Mouse (Mus musculus): ENCODE measurements around the gene Fam107a. TPM values are rescaled to one million over a fixed set of nuclear protein-coding genes. Genes with fewer than 3 reads are reported as not detected.

The Fam107a gene
- total RNA-seq (2021): 1 to 10 TPM; 2.8 to 8.4 TPM
- long read RNA-seq, experiment 1, partial matches to known transcripts: 0 of 2 reads
- long read RNA-seq, experiment 1, other reads (novel, unspliced or antisense): 2 of 2 reads
- long read RNA-seq, experiment 2, partial matches to known transcripts: 0 of 1 reads
- long read RNA-seq, experiment 2, other reads (novel, unspliced or antisense): 1 of 1 reads

- no peak for DNase-seq
- intact Hi-C loops (cut with DNase I; ENCODE audit: low total_unique reads): no loop called here
Measured at GRCm38 (mm10) chr14:8317194-8318097, at the start of gene Fam107a. TSS of gene Fam107a (minus strand) at chr14:8318023.

GRCm38 (mm10) chr14:8367121-8367520, 49.3 kb upstream of the Fam107a start:
- intact Hi-C loops (cut with DNase I; ENCODE audit: low total_unique reads): no loop called here
- no peak for DNase-seq

DNA sequence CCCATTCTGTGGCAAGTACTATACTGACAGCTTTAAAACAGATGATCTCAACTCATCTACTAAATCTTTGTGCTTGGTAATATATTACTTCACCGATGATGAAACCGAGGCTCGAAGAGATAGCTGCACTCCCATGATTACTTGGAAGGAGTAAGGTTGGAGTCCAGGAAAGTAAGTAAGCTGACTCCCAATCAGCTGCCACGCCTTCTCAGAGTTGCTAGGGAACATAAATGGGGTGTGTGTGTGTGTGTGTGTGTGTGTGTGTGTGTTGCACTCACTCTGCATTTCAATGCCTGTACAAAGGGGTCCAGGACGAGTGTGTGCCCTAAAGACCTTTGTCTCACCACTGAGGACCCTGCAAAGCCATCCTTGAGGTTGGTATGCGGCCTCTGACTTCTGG, 48.0 kb upstream of the Fam107a start:
- no peak for DNase-seq
- intact Hi-C loops (cut with DNase I; ENCODE audit: low total_unique reads): no loop called here

DNA sequence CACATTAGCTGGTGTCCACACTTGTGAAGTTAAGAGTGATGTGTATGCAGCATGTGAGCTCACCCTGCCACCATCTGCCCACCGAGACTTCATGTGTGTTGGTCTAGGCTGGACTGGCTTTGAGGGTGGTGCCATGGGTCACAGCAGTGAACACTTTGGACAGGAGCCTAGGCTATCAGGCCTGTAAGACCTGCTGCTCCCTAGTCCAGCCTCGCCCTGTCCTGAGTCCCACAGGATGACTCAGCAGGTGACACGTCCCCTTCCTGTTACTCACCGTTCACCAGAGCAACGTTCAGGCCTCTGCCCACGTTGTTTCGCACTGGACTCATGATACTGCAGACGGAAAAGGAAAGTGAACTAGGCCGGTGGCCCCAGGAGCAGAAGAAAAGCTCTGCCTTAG, 39.0 kb upstream of the Fam107a start:
- intact Hi-C loops (cut with DNase I; ENCODE audit: low total_unique reads): no loop called here
- DNase-seq: no peak

DNA sequence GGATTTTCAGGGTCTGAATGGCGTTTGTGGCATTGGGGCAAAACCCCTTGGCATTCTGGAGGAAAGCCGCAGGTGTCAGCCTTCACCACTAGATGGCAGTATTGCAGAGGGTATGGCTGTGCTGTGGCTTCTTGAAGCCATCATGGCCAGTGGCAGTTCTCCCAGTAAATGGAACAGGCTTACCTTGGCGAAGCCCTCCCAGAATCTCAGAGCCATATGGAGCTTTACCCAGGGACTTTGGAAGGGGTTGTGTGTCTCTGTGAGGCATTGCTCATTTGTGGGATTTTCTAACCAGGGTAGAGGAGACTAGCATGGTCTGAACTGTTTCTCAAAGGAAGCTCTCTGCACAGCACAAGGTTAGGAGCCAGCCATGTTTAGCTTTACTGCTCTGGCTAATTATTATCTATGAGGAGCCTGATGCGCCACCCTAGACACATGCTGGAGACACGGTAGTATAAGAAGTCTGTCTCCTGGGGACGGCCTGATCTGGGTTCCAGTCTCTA, 38.2 kb upstream of the Fam107a start:
- intact Hi-C loops (cut with DNase I; ENCODE audit: low total_unique reads): no loop called here

GRCm38 (mm10) chr14:8348927-8349326, 31.1 kb upstream of the Fam107a start:
- intact Hi-C loops (cut with DNase I; ENCODE audit: low total_unique reads): loop anchor here (5.0 to 10.0 kb wide), 2 partner anchors 104 to 257 kb away; no protein-coding TSS in a partner anchor
- no peak for DNase-seq

More for the DNA sequence above, 38.2 kb upstream of the Fam107a start:
- peak; percentile 56 for DNase-seq

GRCm38 (mm10) chr14:8346255-8346997, 28.6 kb upstream of the Fam107a start:
- peak; percentile 79 for DNase-seq
- intact Hi-C loops (cut with DNase I; ENCODE audit: low total_unique reads): loop anchor here (2.0 to 10.0 kb wide), 3 partner anchors 48 to 254 kb away; no protein-coding TSS in a partner anchor

GRCm38 (mm10) chr14:8345566-8345965, 27.7 kb upstream of the Fam107a start:
- intact Hi-C loops (cut with DNase I; ENCODE audit: low total_unique reads): loop anchor here (5.0 to 10.0 kb wide), 2 partner anchors 101 to 253 kb away; no protein-coding TSS in a partner anchor

DNA sequence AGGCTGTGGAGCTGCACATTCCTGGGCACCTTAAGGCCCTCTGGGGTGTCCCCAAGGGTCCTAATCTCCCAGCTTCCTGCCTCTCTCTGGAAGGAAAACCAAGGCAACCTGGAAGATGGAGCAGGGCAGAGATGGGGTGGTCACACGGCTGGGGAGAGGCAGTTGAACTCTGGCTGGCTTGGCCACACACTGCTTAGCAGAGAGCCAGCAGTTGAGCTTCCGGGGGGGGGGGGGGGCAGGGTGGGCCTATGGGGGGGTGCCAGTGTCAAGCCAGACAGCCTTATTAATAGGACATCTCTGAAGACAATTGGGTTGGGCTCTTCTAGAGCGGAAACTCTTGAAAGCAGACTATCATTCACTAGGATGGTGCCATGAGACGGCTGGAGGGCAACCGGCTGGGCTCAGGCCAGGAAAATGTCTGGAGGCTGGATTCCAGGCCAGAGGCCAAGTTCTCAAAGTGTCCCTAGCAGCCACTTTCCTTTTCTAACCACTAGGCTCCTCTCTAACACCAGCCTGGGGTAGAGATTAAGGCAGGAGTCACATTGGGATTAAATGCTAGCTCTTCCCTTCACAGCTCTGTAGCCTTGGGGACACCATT, 24.8 kb upstream of the Fam107a start:
- intact Hi-C loops (cut with DNase I; ENCODE audit: low total_unique reads): loop anchor here (10.0 kb wide), 1 partner anchor 98 kb away; no protein-coding TSS in a partner anchor
- DNase-seq: peak; percentile 24

More at GRCm38 (mm10) chr14:8345566-8345965, 27.7 kb upstream of the Fam107a start:
- DNase-seq: no peak

- DNase-seq: no peak
- intact Hi-C loops (cut with DNase I; ENCODE audit: low total_unique reads): loop anchor here (10.0 kb wide), 1 partner anchor 95 kb away; no protein-coding TSS in a partner anchor
Measured at GRCm38 (mm10) chr14:8340226-8340625, 22.4 kb upstream of the Fam107a start.

DNA sequence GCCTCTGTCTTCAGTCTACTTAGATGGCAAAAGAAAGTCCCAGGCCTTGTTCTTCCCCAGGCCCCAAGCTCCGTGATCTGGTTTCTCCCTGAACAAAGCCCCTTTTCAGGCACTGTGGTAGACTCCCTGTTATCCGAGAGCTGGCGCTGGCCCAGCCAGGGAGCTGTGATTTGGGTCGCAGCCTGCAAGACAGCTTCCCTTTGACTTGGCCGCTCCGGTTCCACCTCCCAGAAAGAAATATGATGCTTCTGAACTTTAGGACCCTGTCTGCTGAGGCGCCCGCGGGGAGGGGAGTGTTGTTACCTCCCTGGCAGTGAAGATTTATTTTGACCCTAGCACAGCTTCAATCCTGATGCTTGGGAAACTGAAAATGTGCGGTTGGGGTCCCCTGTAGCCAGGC, 18.1 kb upstream of the Fam107a start:
- intact Hi-C loops (cut with DNase I; ENCODE audit: low total_unique reads): no loop called here
- DNase-seq: no peak

DNA sequence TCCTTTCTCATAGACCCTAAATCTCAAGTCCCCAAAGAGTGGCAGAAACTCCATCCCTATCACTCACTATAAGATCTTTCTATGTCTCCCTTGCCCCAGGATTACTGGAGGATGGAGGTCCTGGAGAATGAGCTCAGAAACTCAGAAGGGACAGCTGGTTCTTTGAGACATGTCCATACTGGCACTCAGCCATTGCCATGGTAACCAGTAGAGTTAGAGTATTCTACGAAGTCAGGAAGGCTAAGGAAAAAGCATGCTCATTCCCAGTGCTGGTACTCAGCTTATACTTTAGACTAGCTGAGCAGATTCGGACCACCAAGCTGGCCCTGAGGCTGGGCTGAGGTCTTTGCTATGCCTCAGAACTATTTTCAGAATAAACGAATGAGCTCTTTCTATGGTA, 16.7 kb upstream of the Fam107a start:
- no peak for DNase-seq
- intact Hi-C loops (cut with DNase I; ENCODE audit: low total_unique reads): no loop called here

DNA sequence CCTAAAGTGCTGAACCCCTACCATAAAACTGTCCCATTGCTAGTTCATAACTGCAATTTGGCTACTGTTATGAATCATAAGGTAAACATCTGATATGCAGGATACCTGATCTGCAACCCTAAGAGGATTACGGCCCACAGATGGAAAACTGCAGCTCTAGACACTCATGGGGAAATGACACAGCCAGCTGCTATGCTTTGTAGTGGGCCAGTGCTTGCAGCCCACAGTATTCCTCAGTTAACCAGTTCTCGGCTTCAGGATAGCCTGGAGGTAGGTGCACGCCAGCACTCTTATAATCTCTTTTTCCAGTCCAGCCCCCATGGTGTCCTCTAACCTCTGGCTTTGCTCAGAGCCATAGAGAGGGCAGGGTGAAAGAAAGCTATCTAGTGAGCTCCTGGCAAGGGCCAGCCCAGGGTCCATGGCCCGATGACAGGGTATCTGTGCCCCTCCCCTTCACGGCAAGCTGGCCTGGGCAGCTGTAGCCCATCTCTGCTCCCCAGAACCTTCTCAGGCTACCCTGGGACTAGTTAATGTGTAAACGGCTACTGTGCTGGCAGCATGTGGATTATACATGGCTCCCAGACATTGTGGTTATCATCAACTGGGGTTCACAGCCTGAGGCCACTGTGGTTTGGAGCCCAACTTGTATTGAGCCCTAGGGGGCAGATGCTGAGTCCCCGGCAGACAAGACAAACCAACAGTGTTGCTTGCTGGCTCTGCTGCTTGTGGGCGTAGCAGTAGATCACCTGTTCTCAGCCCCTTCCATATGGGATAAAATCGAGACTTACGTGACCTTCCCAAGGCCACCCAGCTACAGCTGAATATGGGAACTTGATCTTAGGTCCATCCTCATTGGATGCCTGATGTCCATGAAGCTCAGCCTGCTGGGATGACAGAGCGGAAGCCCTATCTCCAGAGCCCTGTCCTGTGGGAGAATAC, 14.8 kb upstream of the Fam107a start:
- DNase-seq: no peak
- intact Hi-C loops (cut with DNase I; ENCODE audit: low total_unique reads): no loop called here

GRCm38 (mm10) chr14:8331307-8331905, 13.6 kb upstream of the Fam107a start:
- peak; percentile 15 for DNase-seq
- intact Hi-C loops (cut with DNase I; ENCODE audit: low total_unique reads): no loop called here

GRCm38 (mm10) chr14:8330390-8330789, 12.6 kb upstream of the Fam107a start:
- no peak for DNase-seq
- intact Hi-C loops (cut with DNase I; ENCODE audit: low total_unique reads): no loop called here

DNA sequence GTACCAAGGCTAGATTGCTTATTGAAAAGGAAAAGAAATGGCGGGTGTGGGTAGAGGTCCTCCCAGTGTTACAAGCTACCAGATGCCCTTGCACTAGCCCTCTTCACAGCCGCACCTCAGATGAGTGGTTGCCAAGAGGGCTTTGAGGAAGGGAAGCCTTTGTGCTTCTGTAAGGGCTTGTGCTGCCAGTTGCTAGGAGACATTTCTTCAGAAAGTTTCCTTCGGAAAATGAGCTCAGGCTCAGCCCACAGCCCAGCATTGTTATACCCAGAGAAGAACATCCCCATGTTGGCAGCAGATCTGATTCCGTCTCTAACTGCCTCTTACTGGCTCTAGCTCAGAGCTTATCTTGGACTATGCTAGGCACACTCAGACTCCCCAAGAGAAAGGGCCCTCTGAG, 11.7 kb upstream of the Fam107a start:
- intact Hi-C loops (cut with DNase I; ENCODE audit: low total_unique reads): no loop called here
- DNase-seq: no peak

GRCm38 (mm10) chr14:8327371-8327770, 9.5 kb upstream of the Fam107a start:
- intact Hi-C loops (cut with DNase I; ENCODE audit: low total_unique reads): no loop called here
- no peak for DNase-seq

GRCm38 (mm10) chr14:8326961-8327360, 9.1 kb upstream of the Fam107a start:
- DNase-seq: no peak
- intact Hi-C loops (cut with DNase I; ENCODE audit: low total_unique reads): no loop called here

All from gastrocnemius, postnatal 14 days (tissue).